Mouse (Mus musculus) stomach, postnatal 0 days (tissue): ENCODE measurements around the gene Tyrp1. TPM values are rescaled to one million over a fixed set of nuclear protein-coding genes. Genes with fewer than 3 reads are reported as not detected.

Source experiments
- ATAC-seq: fragments of 200-750 bp; cut with Nextera tagmentation; 2 replicates; pipeline ENCODE4 v1.8.0; 2017; ENCODE audit not compliant: low FRiP score, low TSS enrichment
- DNase-seq: peaks from one replicate; pipeline ENCODE4 v3.0.0-alpha.2; 2016; ENCODE audit warnings: low spot score
- H3K27ac ChIP-seq: fragments of 300-500 bp; sonication (generic); replicated peaks from 2 replicates; pipeline ENCODE4 v1.5.1; 2014; ENCODE audit warnings: mild to moderate bottlenecking, control low read depth
- H3K27me3 ChIP-seq: fragments of 300-500 bp; sonication (generic); 2 replicates; pipeline ENCODE4 v1.6.1; 2014; ENCODE audit warnings: low read length; ENCODE audit not compliant: control insufficient read depth, insufficient read depth
- H3K36me3 ChIP-seq: fragments of 300-500 bp; sonication (generic); 2 replicates; pipeline ENCODE4 v1.6.1; 2014; ENCODE audit warnings: low read length, mixed read lengths; ENCODE audit not compliant: control insufficient read depth, insufficient read depth
- H3K4me1 ChIP-seq: fragments of 300-500 bp; sonication (generic); replicated peaks from 2 replicates; pipeline ENCODE4 v1.6.1; 2014; ENCODE audit warnings: antibody characterized with exemption; ENCODE audit not compliant: control insufficient read depth, insufficient read depth
- H3K4me2 ChIP-seq: fragments of 300-500 bp; sonication (generic); replicated peaks from 2 replicates; pipeline ENCODE4 v1.6.1; 2014; ENCODE audit warnings: low read depth, mild to moderate bottlenecking, control low read depth, moderate library complexity
- H3K4me3 ChIP-seq: fragments of 300-500 bp; sonication (generic); 2 replicates; pipeline ENCODE4 v1.5.1; 2014; ENCODE audit warnings: low read depth, low read length, control low read depth
- H3K9ac ChIP-seq: fragments of 300-500 bp; sonication (generic); 2 replicates; pipeline ENCODE4 v1.6.1; 2014; ENCODE audit warnings: mild to moderate bottlenecking, low read length, control low read depth, mixed read lengths
- H3K9me3 ChIP-seq: fragments of 300-500 bp; sonication (generic); 2 replicates; pipeline ENCODE4 v1.6.1; 2016; ENCODE audit warnings: low read length; ENCODE audit not compliant: control insufficient read depth
- CTCF ChIP-seq: IDR thresholded peaks from 2 replicates; pipeline ENCODE4 v1.5.1; 2016; ENCODE audit warnings: antibody characterized with exemption, low read depth, mild to moderate bottlenecking, moderate library complexity
- EP300 ChIP-seq: optimal IDR thresholded peaks from 2 replicates; pipeline ENCODE3; 2016; ENCODE audit warnings: antibody characterized with exemption
- WGBS: fragments of 180-500 bp; shearing (Covaris S2); extraction: QIAGEN DNeasy Blood & Tissue Kit; methylation state at CpG from one replicate; pipeline ENCODE4 v1.1.7; 2014; 5-methylcytosine and 5-hydroxymethylcytosine counted together
- polyA plus RNA-seq: library from polyadenylated mRNA; unstranded; fragments of >200 nt; fragmentation: Nextera tagmentation; extraction: Ambion mirVana; gene quantifications from 2 replicates; pipeline ENCODE4 v1.2.1, GENCODE M21; 2015

Tyrp1 gene
- polyA plus RNA-seq, 1 experiment from 2014 or later = not detected

GRCm38 (mm10) chr4:80843752-80844151 is 9.8 kb downstream of the Tyrp1 start:
- ATAC-seq (no peak), DNase-seq (no peak)
- Histone ChIP-seq H3K9ac (no peak overlapping the region), H3K27ac (no peak overlapping the region), H3K4me3 (no peak overlapping the region), H3K36me3 (no peaks in the 10 kb centered on the region), H3K27me3 (no peaks in the 10 kb centered on the region), H3K4me1 (no peaks in the 10 kb centered on the region; the same call in 1 of the 2 replicates), H3K9me3 (no peaks in the 10 kb centered on the region), H3K4me2 (no peak overlapping the region)
- TF ChIP-seq EP300 (no peak), CTCF (no peak)

GRCm38 (mm10) chr4:80846052-80846451 is 12.1 kb downstream of the Tyrp1 start:
- Histone ChIP-seq H3K4me1 (no peaks in the 10 kb centered on the region), H3K9me3 (no peaks in the 10 kb centered on the region), H3K4me3 (no peak overlapping the region), H3K27me3 (no peaks in the 10 kb centered on the region), H3K27ac (no peak overlapping the region), H3K9ac (no peak overlapping the region), H3K4me2 (no peak overlapping the region), H3K36me3 (no peaks in the 10 kb centered on the region)
- DNase-seq (no peak), ATAC-seq (no peak)
- WGBS = 48% methylated on average over 3 of the region's 3 CpGs
- TF ChIP-seq CTCF (no peak), EP300 (no peak)

GRCm38 (mm10) chr4:80852590-80853425 is 18.9 kb downstream of the Tyrp1 start:
- Histone ChIP-seq H3K27ac (no peak overlapping the region), H3K4me2 (no peak overlapping the region), H3K27me3 (no peaks in the 10 kb centered on the region), H3K4me3 (no peak overlapping the region), H3K9ac (no peak overlapping the region), H3K4me1 (no peaks in the 10 kb centered on the region), H3K36me3 (no peaks in the 10 kb centered on the region), H3K9me3 (no peaks in the 10 kb centered on the region)
- WGBS = 69% methylated on average over 7 of the region's 7 CpGs
- no peak for DNase-seq
- ATAC-seq = no peak
- TF ChIP-seq CTCF (no peak), EP300 (no peak)

GRCm38 (mm10) chr4:80855495-80855894 is 21.6 kb downstream of the Tyrp1 start:
- no peak overlapping the region for H3K27ac ChIP-seq

GRCm38 (mm10) chr4:80862962-80863361 is 29.0 kb downstream of the Tyrp1 start:
- DNase-seq (no peak), ATAC-seq (no peak)
- no peak overlapping the region for H3K4me3 ChIP-seq
- no peak for TF ChIP-seq EP300
- no peak for TF ChIP-seq CTCF
- H3K9me3 ChIP-seq = no peaks in the 10 kb centered on the region
- no peaks in the 10 kb centered on the region for H3K36me3 ChIP-seq
- no peaks in the 10 kb centered on the region for H3K27me3 ChIP-seq
- 80% methylated on average over 9 of the region's 9 CpGs for WGBS
- H3K4me1 ChIP-seq = no peaks in the 10 kb centered on the region
- no peak overlapping the region for H3K4me2 ChIP-seq
- H3K9ac ChIP-seq = no peak overlapping the region
- no peak overlapping the region for H3K27ac ChIP-seq

More at GRCm38 (mm10) chr4:80855495-80855894, 21.6 kb downstream of the Tyrp1 start:
- TF ChIP-seq CTCF = no peak
- TF ChIP-seq EP300 = no peak
- WGBS = 69% methylated on average over 9 of the region's 9 CpGs
- Histone ChIP-seq H3K4me2 (no peak overlapping the region), H3K9ac (no peak overlapping the region), H3K36me3 (no peaks in the 10 kb centered on the region), H3K4me1 (no peaks in the 10 kb centered on the region), H3K27me3 (no peaks in the 10 kb centered on the region), H3K9me3 (no peaks in the 10 kb centered on the region), H3K4me3 (no peak overlapping the region)
- no peak for DNase-seq
- ATAC-seq = no peak

GRCm38 (mm10) chr4:80863906-80864305 is 30.0 kb downstream of the Tyrp1 start:
- DNase-seq = no peak

More at GRCm38 (mm10) chr4:80863906-80864305, 30.0 kb downstream of the Tyrp1 start:
- no peak for ATAC-seq
- Histone ChIP-seq H3K4me2 (no peak overlapping the region), H3K27me3 (no peaks in the 10 kb centered on the region), H3K9me3 (no peaks in the 10 kb centered on the region), H3K9ac (no peak overlapping the region), H3K4me1 (no peaks in the 10 kb centered on the region), H3K36me3 (no peaks in the 10 kb centered on the region), H3K4me3 (no peak overlapping the region), H3K27ac (no peak overlapping the region)
- WGBS = 51% methylated on average over 7 of the region's 7 CpGs
- TF ChIP-seq EP300 (no peak), CTCF (no peak)
